Mouse (Mus musculus) thymus, postnatal 14 days (tissue): ENCODE data around the gene Pla2g10.
"Not testable (repeated sequence)": the region's sequence is repeated elsewhere in the genome, so short reads cannot be mapped to it uniquely, and the experiment has no call there.

ENCODE experiments used
- DNase-seq: peaks from one replicate; pipeline ENCODE4 v3.0.0; 2021

The Pla2g10 gene

GRCm38 (mm10) chr16:13727811-13728335, 2.9 kb downstream of the Pla2g10 start:
- no peak for DNase-seq

- peak; percentile 31 for DNase-seq
Observed at GRCm38 (mm10) chr16:13722937-13723336, 7.8 kb downstream of the Pla2g10 start.

- no peak for DNase-seq
Observed at GRCm38 (mm10) chr16:13716821-13717553, 13.8 kb downstream of the Pla2g10 start.

- DNase-seq = no peak
Observed at GRCm38 (mm10) chr16:13714910-13715309, 15.9 kb downstream of the Pla2g10 start.

GRCm38 (mm10) chr16:13704676-13705075, 26.1 kb downstream of the Pla2g10 start:
- DNase-seq = no peak

GRCm38 (mm10) chr16:13702184-13702583, 28.6 kb downstream of the Pla2g10 start:
- DNase-seq = no peak

GRCm38 (mm10) chr16:13698998-13699397, 31.8 kb downstream of the Pla2g10 start:
- peak; percentile 8 for DNase-seq

- DNase-seq = no peak
Observed at GRCm38 (mm10) chr16:13678601-13679319, 52.0 kb downstream of the Pla2g10 start.

- DNase-seq = no peak
Observed at GRCm38 (mm10) chr16:13674511-13674910, 56.3 kb downstream of the Pla2g10 start.

GRCm38 (mm10) chr16:13673114-13673513, 57.7 kb downstream of the Pla2g10 start:
- no peak for DNase-seq

- DNase-seq = peak; percentile 73
Observed at GRCm38 (mm10) chr16:13672386-13672898, 58.3 kb downstream of the Pla2g10 start.

- peak; percentile 92 for DNase-seq
Observed at GRCm38 (mm10) chr16:13671685-13672385, 58.9 kb downstream of the Pla2g10 start, which contains the start of the genes Bfar and 3110001I22Rik. Gene Bfar, plus strand, starts transcription at chr16:13671858. Gene 3110001I22Rik, plus strand, starts transcription at chr16:13671929.

- not testable (repeated sequence) for DNase-seq
Observed at GRCm38 (mm10) chr16:13670896-13671295, 59.9 kb downstream of the Pla2g10 start.

- DNase-seq = no peak
Observed at GRCm38 (mm10) chr16:13669282-13669681, 61.5 kb downstream of the Pla2g10 start.

GRCm38 (mm10) chr16:13668402-13669108, 62.2 kb downstream of the Pla2g10 start:
- DNase-seq = peak; percentile 13

GRCm38 (mm10) chr16:13667878-13668343, 62.9 kb downstream of the Pla2g10 start, which contains the start of gene Parn:
Gene Parn, minus strand, starts transcription at chr16:13668170.
- DNase-seq = peak; percentile 96
